Mouse (Mus musculus) embryonic facial prominence, embryonic 13.5 days (tissue): ENCODE results near the gene Ndufa13. TPM values are rescaled to one million over a fixed set of nuclear protein-coding genes. Genes with fewer than 3 reads are reported as not detected.

ENCODE experiments used
- ATAC-seq: fragments of 200-750 bp; cut with Nextera tagmentation; 2 replicates; pipeline ENCODE4 v1.8.0; 2017; ENCODE audit warnings: low read depth; ENCODE audit not compliant: insufficient number of reproducible peaks, insufficient read depth, low FRiP score, low TSS enrichment
- H3K27ac ChIP-seq: fragments of 300-500 bp; sonication (generic); 2 replicates; pipeline ENCODE4 v1.5.1; 2015; ENCODE audit warnings: moderate library complexity, mild to moderate bottlenecking, inconsistent platforms
- H3K27me3 ChIP-seq: fragments of 300-500 bp; sonication (generic); 2 replicates; pipeline ENCODE4 v1.6.1; 2015; ENCODE audit warnings: mild to moderate bottlenecking, inconsistent platforms
- H3K36me3 ChIP-seq: fragments of 300-500 bp; sonication (generic); 2 replicates; pipeline ENCODE4 v1.6.1; 2015; ENCODE audit warnings: mild to moderate bottlenecking, inconsistent platforms
- H3K4me1 ChIP-seq: fragments of 300-500 bp; sonication (generic); 2 replicates; pipeline ENCODE4 v1.6.1; 2015; ENCODE audit warnings: inconsistent platforms
- H3K4me2 ChIP-seq: fragments of 300-500 bp; sonication (generic); 2 replicates; pipeline ENCODE4 v1.6.1; 2015; ENCODE audit warnings: moderate library complexity, mild to moderate bottlenecking, inconsistent platforms
- H3K4me3 ChIP-seq: fragments of 300-500 bp; sonication (generic); 2 replicates; pipeline ENCODE4 v1.5.1; 2015; ENCODE audit warnings: mild to moderate bottlenecking, inconsistent platforms
- H3K9ac ChIP-seq: fragments of 300-500 bp; sonication (generic); 2 replicates; pipeline ENCODE4 v1.6.1; 2015; ENCODE audit warnings: mild to moderate bottlenecking, inconsistent platforms
- H3K9me3 ChIP-seq: fragments of 300-500 bp; sonication (generic); 2 replicates; pipeline ENCODE4 v1.6.1; 2016; ENCODE audit warnings: inconsistent platforms
- WGBS: fragments of 180-500 bp; shearing (Covaris S2); methylation state at CpG from one replicate; pipeline ENCODE4 v1.1.7; 2015; ENCODE audit warnings: mixed read lengths; 5-methylcytosine and 5-hydroxymethylcytosine counted together
- polyA plus RNA-seq: library from polyadenylated mRNA; unstranded; fragments of >200 nt; fragmentation: Nextera tagmentation; extraction: Ambion mirVana; gene quantifications from 2 replicates; pipeline ENCODE4 v1.2.1, GENCODE M21; 2015

Ndufa13 gene
- polyA plus RNA-seq, 1 experiment from 2014 or later: 184 TPM

GRCm38 (mm10) chr8:69926901-69927300 is 24.5 kb upstream of the Ndufa13 start:
- peaks cover 14% of the 10 kb centered on the region; the same call in 1 of the 2 replicates for H3K36me3 ChIP-seq
- H3K27ac ChIP-seq: no peak overlapping the region
- no peaks in the 10 kb centered on the region for H3K27me3 ChIP-seq
- H3K9me3 ChIP-seq: no peaks in the 10 kb centered on the region
- no peak overlapping the region for H3K4me2 ChIP-seq
- no peak overlapping the region for H3K4me3 ChIP-seq
- H3K4me1 ChIP-seq: no peaks in the 10 kb centered on the region
- ATAC-seq: no peak
- no peak overlapping the region for H3K9ac ChIP-seq

- no peak for ATAC-seq
Measured at GRCm38 (mm10) chr8:69923986-69924385, 21.6 kb upstream of the Ndufa13 start.

GRCm38 (mm10) chr8:69921141-69921540 is 18.8 kb upstream of the Ndufa13 start:
- Histone ChIP-seq H3K27ac (peak overlapping the region; percentile 68), H3K4me3 (no peak overlapping the region)

More at GRCm38 (mm10) chr8:69923986-69924385, 21.6 kb upstream of the Ndufa13 start:
- Histone ChIP-seq H3K4me1 (peaks cover 18% of the 10 kb centered on the region), H3K4me3 (no peak overlapping the region), H3K27me3 (no peaks in the 10 kb centered on the region), H3K4me2 (no peak overlapping the region), H3K9me3 (no peaks in the 10 kb centered on the region), H3K9ac (no peak overlapping the region), H3K36me3 (peaks cover 14% of the 10 kb centered on the region; the same call in 1 of the 2 replicates), H3K27ac (no peak overlapping the region)
- WGBS: 75% methylated on average over 1 of the region's 1 CpGs

GRCm38 (mm10) chr8:69919876-69920662 is 17.7 kb upstream of the Ndufa13 start:
- no peaks in the 10 kb centered on the region for H3K27me3 ChIP-seq
- H3K4me1 ChIP-seq: peaks cover 18% of the 10 kb centered on the region
- H3K9ac ChIP-seq: 0 out of 2 replicates have a peak overlapping the region, but pooled peaks have one; percentile 27
- H3K36me3 ChIP-seq: peaks cover 34% of the 10 kb centered on the region
- H3K4me2 ChIP-seq: peak overlapping the region; percentile 24; the same call in 1 of the 2 replicates
- H3K4me3 ChIP-seq: no peak overlapping the region
- H3K9me3 ChIP-seq: no peaks in the 10 kb centered on the region
- WGBS: 29% methylated on average over 11 of the region's 11 CpGs
- H3K27ac ChIP-seq: peak overlapping the region; percentile 68
- ATAC-seq: peak; percentile 45; the same call in 1 of the 2 replicates

More at GRCm38 (mm10) chr8:69921141-69921540, 18.8 kb upstream of the Ndufa13 start:
- Histone ChIP-seq H3K36me3 (peaks cover 23% of the 10 kb centered on the region), H3K4me1 (peaks cover 18% of the 10 kb centered on the region), H3K27me3 (no peaks in the 10 kb centered on the region), H3K9ac (peak overlapping the region; percentile 12; the same call in 1 of the 2 replicates), H3K4me2 (no peak overlapping the region), H3K9me3 (no peaks in the 10 kb centered on the region)
- no peak for ATAC-seq
- WGBS: 94% methylated on average over 2 of the region's 2 CpGs

- peaks cover 18% of the 10 kb centered on the region for H3K4me1 ChIP-seq
- no peaks in the 10 kb centered on the region for H3K27me3 ChIP-seq
- H3K27ac ChIP-seq: peak overlapping the region; percentile 45
- no peak overlapping the region for H3K4me2 ChIP-seq
- H3K9me3 ChIP-seq: no peaks in the 10 kb centered on the region
- WGBS: 64% methylated on average over 1 of the region's 1 CpGs
- H3K4me3 ChIP-seq: no peak overlapping the region
- ATAC-seq: peak; percentile 48
- H3K36me3 ChIP-seq: peaks cover 44% of the 10 kb centered on the region
- no peak overlapping the region for H3K9ac ChIP-seq
Measured at GRCm38 (mm10) chr8:69919010-69919409, 16.7 kb upstream of the Ndufa13 start.

- Histone ChIP-seq H3K4me2 (no peak overlapping the region), H3K4me3 (no peak overlapping the region), H3K27ac (no peak overlapping the region), H3K4me1 (peaks cover 18% of the 10 kb centered on the region), H3K36me3 (peaks cover 48% of the 10 kb centered on the region), H3K27me3 (no peaks in the 10 kb centered on the region), H3K9me3 (no peaks in the 10 kb centered on the region), H3K9ac (no peak overlapping the region)
- no peak for ATAC-seq
Measured at GRCm38 (mm10) chr8:69918506-69918905, 16.1 kb upstream of the Ndufa13 start.

GRCm38 (mm10) chr8:69915748-69916147 is 13.4 kb upstream of the Ndufa13 start:
- H3K4me3 ChIP-seq: no peak overlapping the region
- H3K27me3 ChIP-seq: no peaks in the 10 kb centered on the region
- no peak overlapping the region for H3K4me2 ChIP-seq
- H3K4me1 ChIP-seq: peaks cover 10% of the 10 kb centered on the region
- no peak for ATAC-seq
- no peak overlapping the region for H3K27ac ChIP-seq
- H3K9me3 ChIP-seq: no peaks in the 10 kb centered on the region
- 62% methylated on average over 5 of the region's 5 CpGs for WGBS
- H3K9ac ChIP-seq: no peak overlapping the region; the same call in 1 of the 2 replicates
- peaks cover 71% of the 10 kb centered on the region for H3K36me3 ChIP-seq

- H3K4me3 ChIP-seq: no peak overlapping the region
- H3K27me3 ChIP-seq: no peaks in the 10 kb centered on the region
- 87% methylated on average over 4 of the region's 4 CpGs for WGBS
- ATAC-seq: no peak
- peaks cover 84% of the 10 kb centered on the region for H3K36me3 ChIP-seq
- H3K4me2 ChIP-seq: no peak overlapping the region
- H3K27ac ChIP-seq: no peak overlapping the region
- no peaks in the 10 kb centered on the region for H3K9me3 ChIP-seq
- H3K9ac ChIP-seq: no peak overlapping the region
- no peaks in the 10 kb centered on the region; the same call in 1 of the 2 replicates for H3K4me1 ChIP-seq
Measured at GRCm38 (mm10) chr8:69914526-69914925, 12.2 kb upstream of the Ndufa13 start.

- Histone ChIP-seq H3K4me2 (no peak overlapping the region), H3K4me1 (no peaks in the 10 kb centered on the region), H3K4me3 (no peak overlapping the region), H3K27ac (no peak overlapping the region), H3K9me3 (no peaks in the 10 kb centered on the region), H3K27me3 (no peaks in the 10 kb centered on the region), H3K36me3 (peaks cover 97% of the 10 kb centered on the region), H3K9ac (no peak overlapping the region)
- no peak for ATAC-seq
- WGBS: 89% methylated on average over 12 of the region's 12 CpGs
Measured at GRCm38 (mm10) chr8:69912478-69913074, 10.2 kb upstream of the Ndufa13 start.

- no peak for ATAC-seq
- 91% methylated on average over 13 of the region's 13 CpGs for WGBS
- Histone ChIP-seq H3K4me1 (no peaks in the 10 kb centered on the region), H3K27me3 (no peaks in the 10 kb centered on the region), H3K4me3 (no peak overlapping the region), H3K27ac (no peak overlapping the region), H3K9ac (no peak overlapping the region), H3K36me3 (peaks cover 96% of the 10 kb centered on the region), H3K4me2 (no peak overlapping the region), H3K9me3 (no peaks in the 10 kb centered on the region)
Measured at GRCm38 (mm10) chr8:69911917-69912316, 9.6 kb upstream of the Ndufa13 start.

- 87% methylated on average over 2 of the region's 2 CpGs for WGBS
- Histone ChIP-seq H3K4me1 (peaks cover 16% of the 10 kb centered on the region), H3K4me2 (no peak overlapping the region), H3K27me3 (no peaks in the 10 kb centered on the region), H3K9ac (no peak overlapping the region), H3K9me3 (no peaks in the 10 kb centered on the region), H3K36me3 (peaks cover 48% of the 10 kb centered on the region), H3K4me3 (no peak overlapping the region), H3K27ac (no peak overlapping the region)
- no peak for ATAC-seq
Measured at GRCm38 (mm10) chr8:69907106-69907505, 4.7 kb upstream of the Ndufa13 start.

GRCm38 (mm10) chr8:69906260-69906659 is 3.9 kb upstream of the Ndufa13 start:
- Histone ChIP-seq H3K27ac (no peak overlapping the region), H3K4me1 (peaks cover 20% of the 10 kb centered on the region), H3K36me3 (peaks cover 40% of the 10 kb centered on the region), H3K27me3 (no peaks in the 10 kb centered on the region), H3K9me3 (no peaks in the 10 kb centered on the region), H3K4me2 (no peak overlapping the region), H3K4me3 (no peak overlapping the region), H3K9ac (no peak overlapping the region)
- WGBS: 84% methylated on average over 2 of the region's 2 CpGs
- ATAC-seq: no peak
